Mouse (Mus musculus) splenic B cell, adult 2 months (primary cell): Measurements from ENCODE around the gene Mat2a.
A peak's percentile ranks its signal among the peaks of the same experiment; 100 is the strongest.
"Not testable (repeated sequence)": the region's sequence is repeated elsewhere in the genome, so short reads cannot be mapped to it uniquely, and the experiment has no call there.

Source experiments
- DNase-seq: peaks from one replicate; pipeline ENCODE4 v3.0.0-alpha.2; 2011; ENCODE audit warnings: low read depth, low spot score
- H3K27me3 ChIP-seq: 2 replicates; pipeline ENCODE4 v1.6.1; 2012; ENCODE audit warnings: mild to moderate bottlenecking, low read length, moderate library complexity, mixed read lengths; ENCODE audit not compliant: control insufficient read depth, poor library complexity, insufficient read depth, severe bottlenecking
- H3K36me3 ChIP-seq: 2 replicates; pipeline ENCODE4 v1.6.1; 2012; ENCODE audit warnings: mild to moderate bottlenecking, low read length, moderate library complexity, mixed read lengths; ENCODE audit not compliant: control insufficient read depth, poor library complexity, insufficient read depth, severe bottlenecking

Gene Mat2a

GRCm38 (mm10) chr6:72439355-72440185 is at the start of gene Mat2a:
TSS of gene Mat2a (minus strand) at chr6:72439558.
- peaks cover 4% of the 10 kb centered on the region for H3K36me3 ChIP-seq
- no peaks in the 10 kb centered on the region for H3K27me3 ChIP-seq
- peak; percentile 93 for DNase-seq

- no peak for DNase-seq
- no peaks in the 10 kb centered on the region for H3K36me3 ChIP-seq
These were observed 49.5 kb upstream of the Mat2a start for GRCm38 (mm10) chr6:72488850-72489249.

GRCm38 (mm10) chr6:72487282-72487681 is 47.9 kb upstream of the Mat2a start:
- no peak for DNase-seq
- Histone ChIP-seq H3K36me3 (no peaks in the 10 kb centered on the region), H3K27me3 (no peaks in the 10 kb centered on the region; the same call in 1 of the 2 replicates)

More at GRCm38 (mm10) chr6:72488850-72489249, 49.5 kb upstream of the Mat2a start:
- no peaks in the 10 kb centered on the region; the same call in 1 of the 2 replicates for H3K27me3 ChIP-seq

- peak; percentile 19 for DNase-seq
- Histone ChIP-seq H3K27me3 (no peaks in the 10 kb centered on the region; the same call in 1 of the 2 replicates), H3K36me3 (no peaks in the 10 kb centered on the region)
These were observed 46.9 kb upstream of the Mat2a start for GRCm38 (mm10) chr6:72486307-72486706.

GRCm38 (mm10) chr6:72484887-72485286 is 45.5 kb upstream of the Mat2a start:
- Histone ChIP-seq H3K36me3 (no peaks in the 10 kb centered on the region), H3K27me3 (no peaks in the 10 kb centered on the region; the same call in 1 of the 2 replicates)
- no peak for DNase-seq

- Histone ChIP-seq H3K36me3 (no peaks in the 10 kb centered on the region), H3K27me3 (no peaks in the 10 kb centered on the region; the same call in 1 of the 2 replicates)
- DNase-seq = no peak
These were observed 42.8 kb upstream of the Mat2a start for GRCm38 (mm10) chr6:72482156-72482555.

- H3K27me3 ChIP-seq = no peaks in the 10 kb centered on the region
- DNase-seq = no peak
- H3K36me3 ChIP-seq = no peaks in the 10 kb centered on the region
These were observed 41.0 kb upstream of the Mat2a start for GRCm38 (mm10) chr6:72480422-72480702.

GRCm38 (mm10) chr6:72479645-72480421 is 40.5 kb upstream of the Mat2a start:
- DNase-seq = no peak
- Histone ChIP-seq H3K27me3 (no peaks in the 10 kb centered on the region), H3K36me3 (no peaks in the 10 kb centered on the region)

- H3K27me3 ChIP-seq = not testable (repeated sequence)
These were observed 39.3 kb upstream of the Mat2a start for GRCm38 (mm10) chr6:72478691-72479090.

GRCm38 (mm10) chr6:72477621-72478020 is 38.3 kb upstream of the Mat2a start:
- H3K27me3 ChIP-seq = no peaks in the 10 kb centered on the region
- H3K36me3 ChIP-seq = no peaks in the 10 kb centered on the region
- DNase-seq = no peak

More at GRCm38 (mm10) chr6:72478691-72479090, 39.3 kb upstream of the Mat2a start:
- H3K36me3 ChIP-seq, DNase-seq: not testable (repeated sequence)

GRCm38 (mm10) chr6:72476836-72477235 is 37.5 kb upstream of the Mat2a start:
- Histone ChIP-seq H3K36me3 (no peaks in the 10 kb centered on the region), H3K27me3 (no peaks in the 10 kb centered on the region)
- no peak for DNase-seq

- DNase-seq = no peak
- H3K36me3 ChIP-seq = no peaks in the 10 kb centered on the region
- no peaks in the 10 kb centered on the region for H3K27me3 ChIP-seq
These were observed 36.0 kb upstream of the Mat2a start for GRCm38 (mm10) chr6:72475221-72475985.

- no peaks in the 10 kb centered on the region for H3K27me3 ChIP-seq
- H3K36me3 ChIP-seq = no peaks in the 10 kb centered on the region
- DNase-seq = no peak
These were observed 34.1 kb upstream of the Mat2a start for GRCm38 (mm10) chr6:72473264-72474041.

GRCm38 (mm10) chr6:72466171-72466570 is 26.8 kb upstream of the Mat2a start:
- no peaks in the 10 kb centered on the region for H3K36me3 ChIP-seq
- no peak for DNase-seq
- no peaks in the 10 kb centered on the region for H3K27me3 ChIP-seq
